Mouse (Mus musculus): ENCODE data around the gene Qrich2. TPM values are rescaled to one million over a fixed set of nuclear protein-coding genes. Genes with fewer than 3 reads are reported as not detected.

The Qrich2 gene
- total RNA-seq, 1 experiment from 2014 or later, result not detected

- no peak for ATAC-seq (ENCODE audit: extremely low read depth, insufficient number of reproducible peaks, low FRiP score, poor library complexity, severe bottlenecking)
These were observed 71.3 kb downstream of the Qrich2 start for GRCm38 (mm10) chr11:116394769-116395168.

Other genes starting within 250 kb of the Qrich2 start
- 0.12 TPM in 2 replicates for gene Evpl, start 228.2 kb downstream of the Qrich2 start, total RNA-seq (2017)
- 18.4 and 21.6 TPM in 2 replicates for gene Srp68, start 192.0 kb downstream of the Qrich2 start, total RNA-seq (2017)
- gene Galr2, start 185.3 kb downstream of the Qrich2 start, total RNA-seq (2017), result not detected in 2 replicates
- 30.4 and 46.9 TPM in 2 replicates for gene Exoc7, start 159.0 kb downstream of the Qrich2 start, total RNA-seq (2017)
- gene Foxj1, start 130.8 kb downstream of the Qrich2 start, total RNA-seq (2017), result 0.25 TPM in 1 of 2 replicates, not detected in the other
- 16.0 and 17.0 TPM in 2 replicates for gene Rnf157, start 53.2 kb downstream of the Qrich2 start, total RNA-seq (2017)
- gene Ubald2, start 32.1 kb downstream of the Qrich2 start, total RNA-seq (2017), result 82.2 and 89.0 TPM in 2 replicates
- 38.2 and 47.6 TPM in 2 replicates for gene Prpsap1, start 28.0 kb upstream of the Qrich2 start, total RNA-seq (2017)
- not detected in 2 replicates for gene Sphk1, start 64.7 kb upstream of the Qrich2 start, total RNA-seq (2017)
- gene Ube2o, start 115.2 kb upstream of the Qrich2 start, total RNA-seq (2017), result 47.6 and 47.9 TPM in 2 replicates
- not detected in 2 replicates for gene Aanat, start 120.2 kb upstream of the Qrich2 start, total RNA-seq (2017)
- gene Rhbdf2, start 160.8 kb upstream of the Qrich2 start, total RNA-seq (2017), result 55.6 and 69.0 TPM in 2 replicates
- gene Prcd, start 187.3 kb upstream of the Qrich2 start, total RNA-seq (2017), result not detected in 2 replicates
- gene Cygb, start 188.1 kb upstream of the Qrich2 start, total RNA-seq (2017), result 0.49 and 0.58 TPM in 2 replicates